Mouse (Mus musculus) ovary, postnatal 14 days (tissue): ENCODE results near the gene Apoc1.
A peak's percentile ranks its signal among the peaks of the same experiment; 100 is the strongest.
"Not testable (repeated sequence)": the region's sequence is repeated elsewhere in the genome, so short reads cannot be mapped to it uniquely, and the experiment has no call there.

Source experiments
- DNase-seq: peaks from one replicate; pipeline ENCODE4 v3.0.0; 2022; ENCODE audit warnings: low spot score

The Apoc1 gene

DNA sequence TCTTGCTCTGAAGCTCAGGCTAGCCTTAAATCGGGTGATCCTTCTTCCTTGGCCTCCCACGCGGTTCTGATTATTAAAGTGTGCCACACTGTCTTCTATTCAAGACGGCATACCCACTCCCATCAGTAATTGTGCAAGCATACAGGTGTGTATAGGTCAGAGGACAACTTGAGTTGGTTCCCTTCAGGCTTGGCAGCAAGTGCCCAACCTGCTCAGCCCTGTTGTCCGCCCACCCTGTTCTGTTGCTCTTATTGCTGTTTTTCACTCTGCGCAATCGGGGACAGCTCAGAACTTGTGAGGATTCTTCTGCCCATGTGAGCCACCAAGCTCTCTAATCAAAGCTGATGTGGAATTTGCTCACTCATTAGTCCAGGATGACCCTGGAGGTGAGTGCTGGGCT, 12.8 kb upstream of the Apoc1 start:
- DNase-seq, result no peak

DNA sequence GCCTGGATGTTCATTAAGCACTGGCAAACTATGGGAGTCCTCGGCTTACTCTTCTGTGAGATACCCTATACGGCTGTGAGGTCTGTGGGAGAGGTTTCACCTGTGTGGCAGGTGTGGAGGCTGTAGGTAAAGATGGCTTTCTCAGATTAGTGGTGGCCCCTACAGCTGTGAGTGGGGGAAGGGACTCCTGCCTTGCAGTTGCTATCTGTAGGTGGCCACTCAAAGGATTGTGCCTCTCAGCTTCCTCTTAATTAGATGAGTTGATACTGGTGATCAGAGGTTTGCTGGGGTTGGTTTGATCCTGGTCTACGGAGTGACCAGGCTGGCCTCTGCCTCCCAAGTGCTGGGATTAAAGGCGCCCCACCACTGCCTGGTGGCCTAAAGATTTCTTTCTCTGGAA, 12.0 kb upstream of the Apoc1 start:
- no peak for DNase-seq

DNA sequence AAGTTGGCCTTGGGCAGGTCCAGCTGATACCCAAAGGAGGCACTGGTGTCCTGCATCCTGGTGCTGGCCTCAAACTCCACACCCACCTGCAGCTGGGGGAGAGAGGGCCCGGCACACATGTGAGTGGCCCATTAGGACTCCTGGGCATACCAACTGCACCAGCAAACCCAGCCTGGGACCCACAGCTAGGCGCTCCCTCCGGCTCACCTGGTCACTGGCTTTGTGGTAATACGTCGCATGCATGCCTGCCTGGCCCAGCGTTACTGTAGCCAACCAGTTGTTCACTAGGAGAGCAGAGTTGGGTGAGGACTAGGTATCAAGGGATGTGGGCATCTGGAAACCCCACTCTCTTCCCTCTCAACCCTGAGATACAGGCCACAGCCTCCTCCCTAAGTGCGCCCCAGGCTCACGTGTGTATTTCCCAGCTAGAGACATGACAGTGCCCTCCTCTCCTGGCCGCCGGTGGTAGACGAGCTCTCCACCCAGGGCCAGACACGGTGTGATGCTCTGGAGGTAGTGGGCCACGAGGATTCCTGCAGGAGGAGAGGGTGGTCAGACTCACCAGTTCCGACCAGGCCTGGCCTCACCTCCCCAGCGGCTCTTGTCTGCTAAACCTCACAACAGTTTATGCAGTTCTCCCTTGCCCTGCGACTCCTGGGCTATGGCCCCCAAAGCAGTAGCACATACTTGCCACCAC, 10.5 kb upstream of the Apoc1 start:
- no peak for DNase-seq

DNA sequence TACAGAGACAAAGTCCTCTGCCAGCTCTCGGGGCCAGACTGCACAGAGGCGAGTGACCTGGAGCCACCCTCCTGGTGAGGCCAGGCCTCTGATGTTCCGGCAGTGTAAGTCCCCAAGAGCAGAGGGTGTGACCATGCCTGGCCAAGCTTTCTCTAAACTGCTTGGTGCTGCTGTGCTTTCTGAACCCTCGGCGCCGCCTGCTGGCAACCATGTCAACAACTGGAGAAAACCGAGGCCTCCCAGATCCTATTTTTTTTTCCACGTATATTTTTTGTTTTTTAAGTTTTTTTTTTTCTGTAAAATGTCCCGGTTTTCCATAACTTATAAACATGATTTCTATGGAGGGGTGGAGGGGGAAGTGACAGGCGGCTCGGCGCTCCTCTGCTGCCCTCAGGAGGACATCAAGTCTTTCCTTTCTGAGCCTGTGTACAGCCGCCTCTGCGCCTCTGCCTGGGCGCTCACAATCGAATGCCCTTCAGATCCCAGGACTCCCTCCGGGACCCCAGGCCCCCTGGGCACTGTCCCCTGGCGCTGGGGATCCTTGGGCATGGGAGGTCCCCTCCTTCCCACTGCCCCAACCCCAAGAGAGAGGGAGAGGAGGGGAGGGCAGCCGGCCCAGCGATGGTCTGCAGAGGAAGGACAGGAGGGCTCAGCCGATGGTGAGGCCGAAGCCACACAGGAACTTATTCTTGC, 8.8 kb upstream of the Apoc1 start:
- DNase-seq, result peak; percentile 61

DNA sequence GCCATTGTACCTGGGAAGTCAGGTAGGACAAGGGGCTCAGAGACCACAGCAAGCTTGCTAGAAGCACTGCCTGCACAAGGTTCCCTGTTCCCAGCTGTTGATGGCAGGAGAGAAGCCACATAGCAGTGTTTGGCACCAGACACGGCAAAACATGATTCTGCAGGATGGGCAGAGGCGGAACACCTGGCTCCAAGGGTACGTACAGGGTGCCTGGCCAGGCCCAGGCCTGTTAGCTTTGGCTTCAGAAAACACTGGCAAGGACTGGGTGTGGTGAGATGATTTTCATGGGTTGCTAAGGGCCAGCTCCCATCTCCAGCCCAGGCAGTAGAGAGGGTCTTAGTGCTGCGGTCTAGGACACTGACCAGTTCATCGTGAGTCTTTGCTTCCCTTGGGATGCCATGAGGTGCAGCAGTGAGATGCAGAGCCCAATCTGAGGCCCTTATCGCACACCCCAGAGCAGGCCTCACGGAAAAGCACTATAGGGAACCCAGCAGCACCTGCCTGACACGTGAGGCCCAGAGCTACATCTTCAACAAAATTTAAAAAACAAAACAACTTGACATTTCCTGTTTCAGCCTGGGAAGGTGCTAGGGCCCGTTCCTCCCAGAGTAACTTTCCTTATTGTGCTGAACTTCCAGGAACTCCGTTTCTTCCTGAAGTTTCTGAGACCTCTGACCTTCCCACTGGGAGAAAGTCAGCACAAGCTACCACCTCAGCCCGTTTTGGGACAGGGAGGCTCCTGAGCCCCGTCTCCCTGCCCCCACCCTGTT, 8.0 kb upstream of the Apoc1 start:
- DNase-seq, result no peak

DNA sequence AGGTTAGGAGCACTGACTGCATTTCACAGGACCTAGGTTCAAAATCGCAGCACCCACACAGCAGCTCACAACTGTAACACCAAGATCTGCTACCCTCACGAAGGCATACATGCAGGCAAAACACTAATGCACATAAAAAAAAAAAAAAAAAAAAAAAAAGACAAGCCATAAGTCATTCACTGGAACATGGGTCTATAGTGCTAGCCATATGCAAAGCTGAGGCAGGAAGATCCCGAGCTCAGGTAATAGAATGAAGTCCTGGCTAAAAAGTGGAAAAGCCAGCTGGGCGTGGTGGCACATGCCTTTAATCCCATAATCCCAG, 7.3 kb upstream of the Apoc1 start:
- no peak for DNase-seq

DNA sequence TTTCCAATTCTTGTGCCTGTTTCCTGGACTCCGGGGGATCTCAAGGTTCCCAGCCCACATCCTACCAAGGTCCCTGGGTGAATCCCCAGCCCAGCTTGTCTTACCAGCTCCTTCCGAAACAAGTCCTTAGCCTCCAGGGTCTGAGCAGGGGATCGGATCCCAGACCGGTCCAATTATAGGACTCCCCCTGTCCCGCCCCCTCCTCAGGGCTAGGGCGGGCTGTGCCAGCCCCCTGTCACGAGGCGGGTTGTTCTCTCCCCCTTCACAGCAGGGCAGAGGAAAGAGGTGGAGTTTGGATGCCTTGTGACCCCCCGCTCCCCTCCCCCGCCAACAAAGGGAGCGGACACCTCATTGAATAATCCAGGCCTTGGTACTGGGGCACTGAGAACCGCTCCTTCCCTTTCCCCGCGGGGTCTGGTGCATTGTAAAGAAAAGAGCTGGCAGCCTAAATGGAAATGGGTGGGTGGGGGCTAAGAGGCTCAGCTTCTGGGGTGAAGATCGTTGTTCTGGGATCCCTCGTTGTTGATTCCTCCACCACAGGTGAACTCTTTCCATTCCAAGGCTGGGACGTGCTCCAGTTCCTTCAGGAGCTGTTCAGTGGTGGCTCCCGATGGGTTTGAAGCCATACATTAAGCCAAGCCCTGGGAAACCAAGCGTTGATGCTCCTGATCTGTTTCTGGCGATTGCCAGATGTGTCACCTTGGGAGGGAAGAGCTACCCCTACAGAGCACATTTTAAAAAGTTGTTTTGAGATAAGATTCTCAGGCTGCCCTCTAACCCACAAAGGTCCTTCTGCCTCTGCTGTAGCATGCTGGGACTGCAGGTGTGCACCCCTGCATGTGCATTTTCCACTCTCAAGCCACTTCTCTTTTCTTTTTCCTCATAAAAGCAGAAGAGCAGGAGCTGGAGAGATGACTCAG, 6.7 kb upstream of the Apoc1 start, which contains the start of gene Apoe:
Apoe (minus strand) TSS at position 282 of the 920 bp plus-strand sequence.
- DNase-seq, result peak; percentile 43

DNA sequence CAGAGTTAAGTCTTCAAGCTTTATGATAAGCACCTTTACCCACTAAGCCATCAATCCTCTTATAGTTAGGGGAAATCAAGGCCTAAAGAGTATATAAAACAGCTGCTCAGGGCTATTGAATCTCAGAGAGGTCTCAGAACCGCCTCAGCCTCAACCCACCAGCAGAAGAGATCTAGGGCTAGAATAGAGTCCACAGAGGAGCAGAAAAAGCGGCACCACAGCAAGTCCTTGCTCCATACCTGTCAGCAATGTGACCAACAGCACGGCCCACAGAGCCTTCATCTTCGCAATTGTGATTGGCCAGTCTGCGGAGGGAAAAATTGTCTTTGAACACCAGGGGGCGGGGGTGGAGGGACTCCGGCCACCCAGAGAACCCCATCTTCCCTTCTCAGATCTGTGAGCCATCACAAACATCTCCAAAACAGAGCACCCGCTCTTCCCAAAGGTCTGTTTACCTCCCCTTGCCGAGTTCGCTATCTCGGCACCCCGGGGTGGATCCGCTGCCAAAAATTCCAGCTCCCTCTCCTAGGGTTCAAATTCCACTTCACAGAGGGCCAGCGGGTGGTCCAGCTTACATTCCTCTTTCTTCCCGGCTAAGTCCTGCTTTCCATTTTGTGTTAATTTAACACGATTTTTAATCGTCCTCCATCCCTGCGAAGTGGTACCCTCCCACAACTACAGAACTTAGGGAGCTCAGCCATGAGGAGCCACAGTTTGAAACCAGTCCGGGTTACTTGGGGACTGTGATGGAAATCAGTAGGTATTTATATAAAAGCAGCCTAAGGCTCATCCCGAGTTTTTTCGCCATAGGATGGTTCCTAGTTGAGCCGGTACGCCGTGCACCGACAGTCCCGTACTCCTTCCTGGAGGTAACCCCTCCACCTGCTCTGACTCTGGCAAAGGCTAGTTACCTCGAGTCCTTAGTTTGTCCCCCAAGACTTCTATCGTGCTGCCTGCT, 5.8 kb upstream of the Apoc1 start:
- no peak for DNase-seq

DNA sequence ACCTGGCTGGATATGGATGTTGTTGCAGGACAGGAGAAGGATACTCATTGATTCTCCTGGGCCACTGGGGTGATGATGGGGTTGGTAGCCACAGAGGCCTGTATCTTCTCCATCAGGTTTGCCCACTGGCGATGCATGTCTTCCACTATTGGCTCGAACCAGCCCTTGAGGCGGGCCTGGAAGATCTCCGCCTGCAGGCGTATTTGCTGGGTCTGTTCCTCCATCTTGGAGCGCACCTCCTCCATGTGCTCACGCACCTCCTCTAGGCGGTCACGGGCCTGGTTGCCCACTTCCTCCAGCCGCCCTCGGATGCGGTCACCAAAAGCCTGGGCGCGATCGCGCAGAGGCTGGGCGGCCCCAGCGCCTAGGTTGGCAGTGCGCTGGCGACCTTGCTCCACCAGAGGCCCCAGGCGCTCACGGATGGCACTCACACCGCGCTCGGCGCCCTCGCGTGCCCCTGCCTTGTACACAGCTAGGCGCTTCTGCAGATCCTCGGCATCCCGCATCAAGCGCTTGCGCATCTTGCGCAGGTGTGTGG, 3.9 kb upstream of the Apoc1 start:
- DNase-seq, result no peak

DNA sequence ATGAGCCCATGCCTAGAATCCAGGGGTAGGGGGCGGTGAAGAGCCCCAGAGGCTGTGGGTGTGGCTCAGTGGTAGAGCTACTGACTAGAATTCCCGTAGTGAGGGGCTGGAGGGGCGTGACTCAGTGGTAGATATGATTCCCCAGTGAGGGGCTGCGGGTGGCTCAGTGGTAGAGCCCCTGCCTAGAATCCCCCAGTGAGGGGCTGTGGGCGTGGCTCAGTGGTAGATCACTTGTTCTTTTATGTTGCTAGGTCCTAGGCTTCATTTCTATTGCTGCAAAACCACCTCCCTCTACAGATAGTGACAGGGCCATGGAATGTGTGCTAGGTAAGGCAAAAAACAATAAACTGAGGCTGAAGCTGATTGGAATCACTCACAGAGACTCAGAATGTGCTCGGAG, 3.4 kb upstream of the Apoc1 start:
- DNase-seq, result no peak

DNA sequence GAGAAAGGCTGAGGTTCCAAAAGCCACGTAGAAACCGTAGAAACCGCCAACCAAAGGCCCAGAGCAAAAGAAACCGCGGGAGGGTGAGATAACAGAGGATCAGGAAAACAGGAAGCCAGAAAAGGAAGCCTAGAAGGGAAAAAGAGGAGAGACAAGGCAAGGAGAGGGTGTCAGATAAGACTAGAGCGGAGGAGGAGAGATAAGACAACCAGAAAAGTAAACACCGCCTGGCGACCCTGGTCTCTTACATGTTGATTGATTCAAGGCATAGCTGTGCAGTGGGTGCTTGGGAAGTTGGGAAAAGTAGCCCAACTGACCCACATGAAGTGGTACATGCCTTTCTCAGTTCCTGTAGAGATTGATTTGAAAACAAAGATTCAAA, 2.7 kb upstream of the Apoc1 start:
- no peak for DNase-seq

DNA sequence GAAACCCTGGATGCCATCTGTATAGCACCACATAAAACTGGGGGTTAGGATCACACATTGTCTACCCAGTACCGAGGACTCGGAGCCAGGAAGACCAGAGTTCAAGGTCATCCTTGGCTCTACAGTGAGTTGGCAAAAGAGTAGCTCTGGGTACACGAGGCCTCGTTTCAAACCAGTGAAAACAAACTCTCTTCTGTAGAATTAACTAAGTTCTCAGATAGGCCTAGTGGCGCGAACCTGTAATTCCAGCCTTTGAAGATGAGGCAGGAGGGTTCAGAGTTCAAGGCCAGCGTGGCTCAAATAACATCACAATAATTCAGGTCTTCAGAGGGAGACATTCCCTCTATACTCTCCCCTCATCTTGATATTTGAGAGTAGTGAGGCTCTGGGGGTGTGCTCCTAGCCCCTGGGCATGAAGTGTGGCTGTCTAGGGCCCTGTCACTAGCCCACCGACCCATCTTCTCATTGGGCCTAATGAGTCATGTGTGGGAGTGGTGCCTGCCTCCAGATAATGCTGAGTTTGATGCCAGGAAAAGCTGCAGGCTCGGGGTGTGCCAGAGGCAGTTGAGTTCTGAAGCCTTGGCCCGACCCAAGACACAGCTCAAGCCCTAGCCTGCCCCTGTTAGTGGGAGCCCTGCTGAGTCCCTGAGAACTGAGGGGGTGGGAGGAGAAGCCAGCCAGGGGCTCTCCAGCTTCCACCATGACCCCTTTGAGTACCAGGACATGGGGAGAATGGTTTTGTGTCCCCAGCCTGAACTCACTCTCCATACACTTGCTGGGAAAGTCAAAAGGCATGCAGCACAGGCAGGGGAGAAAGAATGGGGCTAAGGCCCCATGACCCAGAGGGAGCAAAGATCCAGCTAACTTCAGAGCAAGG, 2.1 kb upstream of the Apoc1 start:
- no peak for DNase-seq

DNA sequence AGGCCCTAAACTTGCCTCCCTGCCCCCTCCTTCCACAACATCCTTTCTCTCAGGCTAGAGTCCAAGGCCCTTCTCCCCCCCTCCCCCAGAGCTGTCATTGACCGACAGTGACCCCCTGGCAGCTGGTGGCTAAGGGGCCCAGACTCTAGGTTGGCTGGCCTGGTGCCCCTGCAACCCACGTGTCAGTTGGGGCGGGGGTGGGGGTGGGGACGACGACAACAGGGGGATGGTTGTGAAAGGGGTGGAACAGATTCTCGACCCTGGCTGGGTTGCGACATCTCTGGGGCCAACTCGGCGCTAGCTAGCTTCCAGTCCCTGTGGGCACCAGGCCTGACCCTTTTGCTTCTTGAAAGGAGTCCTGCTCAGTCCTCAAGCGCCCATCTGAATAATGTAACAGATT, 961 bp upstream of the Apoc1 start:
- DNase-seq, result no peak

DNA sequence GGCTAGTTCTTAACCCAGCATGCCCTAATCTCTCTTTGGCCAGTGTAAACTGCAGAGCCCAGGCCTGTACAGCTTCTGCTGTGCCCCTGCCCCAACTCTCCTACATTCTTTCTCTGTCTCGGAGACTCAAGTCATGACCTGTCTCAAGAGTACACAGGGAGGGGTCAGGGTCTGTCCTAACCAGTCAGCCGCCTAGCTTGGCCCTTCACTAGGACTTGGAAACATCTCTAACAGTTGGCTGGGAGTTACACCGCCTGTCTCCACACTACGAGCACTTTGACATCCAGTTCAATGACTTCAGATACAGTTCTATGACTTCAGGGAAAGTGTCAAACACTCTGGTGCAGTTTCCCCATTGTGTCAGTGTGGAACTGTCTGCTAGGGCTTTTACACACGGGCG, 1.0 kb downstream of the Apoc1 start:
- no peak for DNase-seq

DNA sequence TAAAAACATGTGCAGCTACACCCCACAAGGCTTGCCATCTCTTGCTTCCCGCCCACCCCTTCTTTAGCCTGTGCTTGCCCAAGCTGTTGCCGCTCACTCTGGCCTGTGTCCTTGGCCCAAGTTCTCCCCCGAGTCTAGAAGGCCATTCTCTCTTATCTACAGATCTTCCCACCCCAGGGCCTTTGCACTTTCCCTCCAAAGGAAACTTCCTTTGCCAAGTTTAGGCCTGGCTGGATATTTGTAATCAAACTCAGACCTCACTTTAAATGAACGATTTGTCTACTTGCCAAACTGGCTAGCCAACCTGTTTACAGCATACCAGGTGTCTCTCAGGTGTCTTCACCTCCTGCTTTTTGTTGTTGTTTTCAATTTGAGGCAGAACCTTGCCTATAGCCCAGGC, 1.6 kb downstream of the Apoc1 start:
- DNase-seq, result no peak

DNA sequence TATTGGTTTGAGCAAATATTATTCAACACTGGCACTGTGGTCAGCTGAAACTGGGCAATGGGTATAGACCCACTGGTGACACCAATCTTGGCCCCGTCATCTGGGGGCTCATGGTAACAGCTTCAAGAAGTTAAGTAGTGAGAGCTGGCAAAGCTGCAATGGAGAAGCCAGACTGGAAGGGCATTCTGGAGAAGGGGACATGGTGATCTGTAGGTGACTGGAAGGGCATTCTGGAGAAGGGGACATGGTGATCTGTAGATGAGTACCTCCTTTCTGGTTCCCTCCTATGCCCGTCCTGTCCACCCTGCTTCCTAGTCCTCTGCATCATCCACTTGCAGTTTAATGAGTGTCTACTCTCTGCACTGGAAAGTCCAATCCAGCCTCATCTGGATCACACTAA, 3.8 kb downstream of the Apoc1 start:
- no peak for DNase-seq

DNA sequence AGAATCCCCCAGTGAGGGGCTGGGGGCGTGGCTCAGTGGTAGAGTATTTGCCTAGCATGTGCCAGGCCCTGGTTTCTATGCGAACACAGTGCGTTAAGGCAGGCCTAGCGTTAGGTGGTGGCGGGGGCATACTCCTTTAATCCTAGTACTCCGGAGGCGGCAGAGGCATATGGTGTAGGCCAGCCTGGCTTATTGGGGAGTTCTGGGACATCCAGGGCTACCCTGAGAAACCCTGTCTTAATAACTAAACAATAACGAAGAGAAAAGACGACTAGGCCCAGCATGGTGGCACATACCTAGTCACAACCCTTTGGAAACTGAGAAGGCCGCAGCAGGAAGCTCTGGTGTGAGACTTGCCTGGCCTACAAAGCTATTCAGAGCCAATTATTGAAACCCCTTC, 4.4 kb downstream of the Apoc1 start:
- no peak for DNase-seq

DNA sequence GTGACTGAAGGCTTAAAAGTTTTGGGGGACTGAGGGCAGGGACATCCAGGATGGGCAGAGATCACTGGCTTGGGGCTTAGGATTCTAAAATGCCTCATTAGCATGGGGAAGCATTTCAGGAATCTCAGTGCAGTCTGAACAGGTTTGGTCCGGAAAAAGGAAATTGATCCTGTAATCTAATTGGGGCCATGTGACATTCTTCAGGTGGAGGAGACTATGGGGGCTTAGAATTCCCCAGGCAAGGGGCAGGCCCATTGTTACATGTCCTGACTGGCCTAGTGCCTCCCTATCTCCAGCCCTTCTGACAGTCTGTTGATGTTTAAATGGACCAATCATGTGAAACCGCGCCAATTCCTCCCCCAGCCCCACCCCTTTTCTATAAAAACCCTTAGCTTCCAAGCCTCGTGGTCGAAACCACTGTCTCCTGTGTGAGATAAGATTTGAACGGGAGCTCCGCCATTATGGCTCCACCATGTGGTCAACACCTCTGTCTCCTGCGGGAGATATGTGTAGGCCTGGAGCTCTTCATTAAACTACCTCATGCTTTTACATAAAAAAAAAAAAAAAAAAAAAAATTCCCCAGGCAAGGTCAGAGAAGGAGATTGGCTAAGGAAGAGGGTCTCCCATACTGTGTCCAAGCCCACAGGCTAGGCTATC, 5.4 kb downstream of the Apoc1 start:
- not testable (repeated sequence) for DNase-seq

DNA sequence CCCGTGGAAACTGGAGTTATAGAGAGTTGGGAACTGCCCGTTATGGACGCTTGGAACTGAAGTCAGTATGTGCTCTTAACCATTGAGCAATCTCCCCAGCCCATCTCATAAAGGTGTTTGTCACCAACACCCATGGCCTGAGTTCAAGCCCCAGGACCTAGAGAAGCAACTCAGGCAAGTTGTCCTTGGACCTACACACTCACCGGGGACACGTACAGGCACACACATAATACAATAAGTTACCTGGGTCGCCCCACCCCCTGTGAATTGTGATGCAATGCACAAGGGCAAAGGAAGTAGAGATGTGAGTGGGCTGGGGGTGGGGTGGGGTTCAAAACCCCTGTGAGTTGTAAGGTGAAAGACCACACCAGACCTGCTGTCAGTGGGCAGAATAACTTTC, 5.9 kb downstream of the Apoc1 start:
- DNase-seq, result no peak
